Mouse (Mus musculus) heart, postnatal 4 days (tissue): ENCODE data around the gene Pml. TPM values are rescaled to one million over a fixed set of nuclear protein-coding genes. Genes with fewer than 3 reads are reported as not detected.
A peak's percentile ranks its signal among the peaks of the same experiment; 100 is the strongest.

Source experiments
- DNase-seq: peaks from one replicate; pipeline ENCODE4 v3.0.0; 2021
- total RNA-seq, 2 experiments: library from RNA; stranded (reverse); gene quantifications; 2 replicates each; pipeline ENCODE4 v1.2.3; 2021

The Pml gene
- total RNA-seq, 2 experiments from 2014 or later: 15.3 to 17.6 TPM

DNA sequence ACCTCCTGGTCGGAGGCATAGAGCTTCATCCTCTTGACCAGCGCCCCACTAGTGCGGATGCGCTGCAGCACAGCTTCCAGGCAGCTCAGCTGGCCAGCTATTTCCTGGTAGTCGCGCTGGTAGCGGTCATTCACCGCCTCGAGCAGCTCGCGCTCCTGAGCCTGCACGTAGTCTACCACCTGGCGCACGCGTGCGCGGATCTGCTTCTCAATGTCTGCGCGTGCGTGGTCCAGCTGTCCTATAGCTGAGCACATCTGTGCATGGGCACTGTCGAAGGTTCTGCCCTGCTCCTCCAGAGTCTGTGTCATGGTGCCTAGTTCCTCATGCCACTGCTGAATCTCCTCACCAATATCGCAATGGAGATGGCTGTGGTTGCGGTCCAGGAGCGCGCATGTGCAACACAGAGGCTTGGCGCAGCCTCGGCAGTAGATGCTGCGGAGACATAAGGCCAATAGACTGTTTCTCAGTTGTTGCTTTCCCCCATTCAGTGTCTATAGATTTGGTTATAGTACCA lies 15.0 kb downstream of the Pml start:
- DNase-seq: no peak

DNA sequence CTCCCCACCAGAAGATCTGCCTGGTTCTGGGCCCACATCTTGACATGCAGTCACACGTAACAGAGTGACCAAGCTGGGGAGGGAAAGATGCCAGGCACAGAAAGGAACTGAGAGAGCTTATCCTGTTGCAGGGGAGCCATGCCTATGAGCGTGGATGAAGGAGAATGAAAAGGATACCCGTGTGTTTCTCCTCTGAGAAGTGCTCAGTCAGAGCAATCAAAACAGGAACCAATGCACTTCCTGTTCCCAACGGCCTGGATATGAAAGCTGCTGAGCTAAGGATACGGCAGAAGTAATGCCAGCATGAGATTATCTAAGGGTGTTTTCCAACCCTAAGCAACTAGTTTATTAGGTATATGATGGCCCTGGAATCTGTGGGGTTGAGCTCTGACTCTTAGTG lies 17.2 kb downstream of the Pml start:
- no peak for DNase-seq

DNA sequence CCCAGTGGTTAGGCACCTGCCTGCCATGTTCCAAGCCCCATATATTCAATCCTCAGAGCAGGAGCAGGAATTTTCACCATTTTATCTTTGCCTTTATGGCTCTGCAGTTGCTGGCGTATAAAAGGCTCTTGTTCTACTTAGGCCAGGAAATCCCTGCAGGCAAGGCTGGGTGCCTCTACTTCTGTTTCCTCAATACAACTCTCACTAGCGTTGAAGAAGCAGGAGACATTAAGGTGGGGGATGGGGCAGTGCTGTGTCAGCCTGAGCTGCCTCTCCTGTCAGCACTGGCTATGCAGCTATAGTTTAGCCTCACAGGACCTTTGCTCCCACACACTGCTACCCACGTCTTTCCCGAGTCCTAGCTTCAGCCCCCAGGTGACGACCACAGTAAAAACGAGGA lies 17.8 kb downstream of the Pml start:
- DNase-seq: no peak

GRCm38 (mm10) chr9:58228777-58229466 lies 20.7 kb downstream of the Pml start:
- DNase-seq: no peak

DNA sequence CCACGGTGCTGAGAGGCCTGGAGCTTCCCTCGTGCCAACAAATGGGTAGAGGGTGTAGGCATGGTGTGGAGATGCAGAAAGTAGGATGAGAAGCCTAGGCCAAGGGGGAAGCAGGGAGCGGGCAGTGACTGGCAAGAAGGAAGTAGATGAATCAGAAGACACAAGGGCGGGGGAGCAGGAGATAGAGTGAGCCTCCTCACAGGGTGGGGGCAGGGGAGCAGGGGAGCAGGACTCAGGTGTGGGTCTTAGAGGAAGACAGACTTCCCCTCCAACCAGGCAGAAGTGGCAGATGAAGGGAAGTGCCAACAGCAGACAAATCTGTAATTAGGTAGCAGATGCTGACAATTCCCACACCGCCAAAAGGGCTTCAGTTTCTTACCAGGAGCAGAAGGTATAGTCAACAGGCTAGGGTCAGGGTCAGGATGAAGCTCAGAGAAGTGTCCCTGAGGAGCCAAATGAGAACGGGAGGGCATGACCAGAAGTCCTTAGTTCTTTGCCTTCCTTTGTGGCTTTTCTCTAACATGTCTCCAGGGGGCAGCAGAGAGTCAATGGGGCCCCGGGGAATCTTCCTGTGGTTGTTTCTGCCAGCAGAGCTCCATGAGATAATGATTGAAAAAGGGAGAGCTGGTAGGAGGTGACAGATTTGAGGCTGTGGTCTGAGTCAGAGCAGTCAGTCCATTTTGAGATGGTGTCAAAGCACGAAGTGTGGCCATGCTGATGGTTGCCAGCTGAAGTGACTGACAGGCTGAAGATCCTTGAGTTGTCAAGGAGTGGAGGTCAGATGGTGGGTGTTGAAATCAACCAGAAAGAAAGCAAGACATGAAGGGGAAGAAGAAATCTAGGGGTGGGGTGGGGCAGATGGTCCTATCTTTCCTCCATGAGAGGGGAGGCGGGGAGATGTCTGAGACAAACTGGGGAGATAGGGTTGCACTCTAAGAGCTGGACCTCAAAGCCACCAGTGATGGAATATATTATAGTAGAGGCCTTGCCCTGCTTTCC lies 23.4 kb downstream of the Pml start:
- DNase-seq: peak; percentile 71

DNA sequence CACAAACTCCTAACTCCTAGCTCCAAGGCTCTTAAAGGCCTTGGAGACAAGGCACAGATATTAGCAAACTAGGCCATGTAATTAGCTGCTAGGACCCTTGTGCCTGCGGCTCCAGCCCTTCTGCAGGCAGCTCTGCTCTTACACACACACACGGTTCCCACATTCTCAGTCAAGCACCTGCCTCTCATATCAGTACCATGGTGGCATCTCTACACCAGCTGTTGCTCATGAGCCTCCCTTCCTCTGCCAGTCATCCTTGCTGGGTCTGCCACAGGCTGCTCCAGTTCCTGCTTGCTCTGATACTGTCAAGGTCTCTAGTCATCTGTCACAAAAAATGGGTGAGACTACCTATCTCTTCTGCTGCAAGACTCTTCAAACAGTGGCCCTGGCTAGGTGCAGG lies 25.2 kb downstream of the Pml start:
- no peak for DNase-seq

- DNase-seq: peak; percentile 61
These were observed 29.2 kb downstream of the Pml start for GRCm38 (mm10) chr9:58220218-58220903.

- no peak for DNase-seq
These were observed 31.0 kb downstream of the Pml start for GRCm38 (mm10) chr9:58218539-58218938.

DNA sequence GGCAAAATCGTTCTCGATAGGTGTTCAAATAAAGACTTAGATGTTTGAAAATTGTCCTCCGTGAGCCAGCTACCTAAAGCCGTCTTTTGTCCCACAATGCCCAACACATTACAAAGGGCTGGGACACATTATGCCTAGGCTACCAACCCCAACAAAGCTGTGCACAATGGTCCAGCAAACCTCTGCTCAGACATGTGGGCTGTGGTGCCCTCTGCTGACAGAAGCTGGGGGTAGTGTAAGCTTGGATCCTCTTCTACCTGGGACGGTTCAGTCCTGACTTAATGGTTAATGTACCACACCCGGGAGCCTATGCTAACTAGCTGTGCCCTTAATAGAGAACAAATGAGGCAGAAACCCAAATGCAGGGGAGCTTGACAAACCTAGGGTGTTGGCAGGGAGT lies 33.2 kb downstream of the Pml start:
- peak; percentile 58 for DNase-seq

GRCm38 (mm10) chr9:58214519-58215180 lies 34.9 kb downstream of the Pml start:
- DNase-seq: no peak

DNA sequence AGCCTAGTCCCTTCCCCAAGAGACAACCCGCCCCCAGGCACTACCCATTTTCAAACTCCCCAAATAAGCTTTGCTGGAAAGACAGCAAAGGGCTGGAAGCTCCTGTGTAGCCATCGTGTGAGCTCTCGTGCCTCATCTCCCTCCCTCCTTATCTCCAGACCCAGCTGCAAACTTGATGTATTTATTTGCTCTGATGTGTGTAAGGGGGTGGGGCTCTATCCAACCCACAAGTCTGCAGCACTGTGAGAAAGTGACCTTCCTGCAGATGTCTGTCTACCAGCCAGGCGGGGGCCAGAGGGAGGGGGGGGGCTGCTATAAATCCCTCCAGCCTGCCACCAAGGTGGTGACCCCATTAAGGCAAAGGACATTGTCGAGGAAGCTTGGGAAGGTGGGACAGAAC lies 35.7 kb downstream of the Pml start:
- DNase-seq: no peak

DNA sequence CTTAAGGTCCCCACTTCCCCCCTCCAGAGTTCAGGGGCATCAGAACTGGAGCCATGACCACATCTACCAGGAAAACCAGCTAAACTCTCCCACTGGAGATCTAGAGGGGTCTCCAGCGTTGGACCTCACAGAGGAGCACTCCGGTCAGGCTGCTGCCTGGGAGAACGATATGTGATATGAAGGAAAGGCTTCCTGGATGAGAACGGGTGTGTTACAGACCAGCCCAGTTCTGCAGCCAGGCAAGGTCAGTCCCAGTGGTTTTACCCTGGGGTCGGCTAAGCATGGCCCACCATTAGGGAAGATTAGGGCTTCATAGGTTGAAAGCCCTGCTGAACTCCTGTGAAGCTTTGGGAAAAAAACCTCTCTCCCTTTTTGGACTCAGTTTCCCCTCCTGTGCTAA lies 36.2 kb downstream of the Pml start:
- DNase-seq: no peak

GRCm38 (mm10) chr9:58210304-58210627 lies 39.3 kb downstream of the Pml start:
- no peak for DNase-seq

DNA sequence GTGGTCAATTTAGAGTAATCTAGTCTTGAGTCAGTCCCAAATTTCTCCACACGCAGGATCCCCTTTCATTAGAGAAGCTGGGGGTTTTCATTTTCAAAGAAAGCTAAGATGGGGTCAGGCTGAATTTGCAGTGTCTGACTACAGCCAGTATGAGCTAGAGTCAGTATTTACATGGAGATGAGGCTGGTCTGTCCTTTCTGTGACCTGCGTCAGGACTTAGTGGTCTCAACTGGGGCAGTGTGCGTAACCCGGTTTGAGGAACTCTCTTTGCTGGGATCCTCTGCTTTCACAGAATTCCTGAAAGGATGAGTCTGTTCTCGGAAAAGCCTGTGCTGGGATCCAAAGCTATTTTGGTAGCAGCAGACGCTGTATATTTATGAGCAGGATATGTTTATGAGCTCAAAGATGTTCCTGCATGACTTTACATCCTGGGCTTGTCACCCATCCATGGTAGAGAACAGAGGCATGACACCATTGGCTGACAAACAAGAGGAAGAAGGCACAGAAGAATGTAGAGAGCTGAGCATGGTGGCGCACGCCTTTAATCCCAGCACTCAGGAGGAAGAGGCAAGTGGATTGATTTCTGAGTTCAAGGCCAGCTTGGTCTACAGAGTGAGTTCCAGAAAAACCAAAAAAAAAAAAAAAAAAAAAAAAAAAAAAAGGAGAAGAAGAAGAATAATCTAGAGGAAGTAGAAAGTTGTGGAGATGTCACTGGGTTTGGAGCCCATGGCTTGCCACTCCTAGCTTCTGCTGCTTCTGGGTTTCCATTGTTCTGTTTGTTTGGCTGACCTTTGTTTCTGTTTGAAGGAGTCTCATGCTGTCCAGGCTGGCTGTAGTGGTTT lies 39.9 kb downstream of the Pml start:
- no peak for DNase-seq

- DNase-seq: no peak
These were observed 43.6 kb downstream of the Pml start for GRCm38 (mm10) chr9:58206013-58206412.

GRCm38 (mm10) chr9:58204448-58205000 lies 45.1 kb downstream of the Pml start:
- peak; percentile 97 for DNase-seq

DNA sequence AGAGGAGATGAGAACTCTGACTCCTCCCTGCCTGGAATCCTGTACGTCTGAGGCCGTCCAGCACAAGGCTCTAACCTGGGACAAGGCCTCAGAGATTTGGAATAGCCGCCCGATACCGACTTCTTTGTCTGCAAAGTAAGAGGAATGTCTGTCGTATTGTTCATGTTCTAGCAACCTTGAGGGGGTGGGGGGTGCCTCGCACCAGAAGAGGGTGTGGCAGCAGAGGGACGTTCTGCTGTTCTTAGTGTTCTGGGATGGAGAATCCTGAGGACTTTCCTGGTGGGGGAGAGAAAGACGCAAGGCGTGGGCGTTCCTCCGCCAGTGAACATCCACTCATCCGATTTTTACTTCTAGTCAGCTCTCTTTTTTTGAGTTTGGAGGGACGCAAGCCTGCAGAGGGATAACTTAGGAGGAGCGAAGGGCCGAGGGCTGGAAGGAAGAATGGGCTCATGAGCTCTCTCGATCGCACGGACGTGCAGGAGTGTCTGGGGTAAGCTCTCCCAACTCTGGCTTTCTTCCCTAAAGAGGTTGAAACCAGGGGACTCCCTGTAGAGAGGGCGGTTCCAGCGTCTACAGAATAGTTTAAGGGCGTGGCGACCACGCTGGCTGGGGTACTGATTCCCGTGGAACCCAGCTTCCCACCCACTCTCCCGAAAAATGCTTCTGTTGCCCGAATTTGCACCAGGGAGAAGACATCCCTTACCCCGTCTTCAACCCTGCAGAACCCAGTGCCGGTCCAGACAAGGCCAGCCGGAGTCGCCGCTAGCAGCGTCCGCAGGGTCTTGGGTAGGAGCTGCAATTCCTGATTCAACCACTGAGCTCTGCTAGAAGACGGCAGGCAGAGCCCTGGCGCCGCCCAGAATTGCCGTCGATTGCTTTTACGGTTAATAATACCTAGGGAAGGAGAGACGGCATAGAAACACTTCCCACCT lies 45.8 kb downstream of the Pml start, which contains the start of the genes Islr and Islr2:
Islr (minus strand) TSS at position 791 of the 932 bp plus-strand sequence.
Islr2 (minus strand) TSS at position 804 of the 932 bp plus-strand sequence.
- DNase-seq: peak; percentile 80

DNA sequence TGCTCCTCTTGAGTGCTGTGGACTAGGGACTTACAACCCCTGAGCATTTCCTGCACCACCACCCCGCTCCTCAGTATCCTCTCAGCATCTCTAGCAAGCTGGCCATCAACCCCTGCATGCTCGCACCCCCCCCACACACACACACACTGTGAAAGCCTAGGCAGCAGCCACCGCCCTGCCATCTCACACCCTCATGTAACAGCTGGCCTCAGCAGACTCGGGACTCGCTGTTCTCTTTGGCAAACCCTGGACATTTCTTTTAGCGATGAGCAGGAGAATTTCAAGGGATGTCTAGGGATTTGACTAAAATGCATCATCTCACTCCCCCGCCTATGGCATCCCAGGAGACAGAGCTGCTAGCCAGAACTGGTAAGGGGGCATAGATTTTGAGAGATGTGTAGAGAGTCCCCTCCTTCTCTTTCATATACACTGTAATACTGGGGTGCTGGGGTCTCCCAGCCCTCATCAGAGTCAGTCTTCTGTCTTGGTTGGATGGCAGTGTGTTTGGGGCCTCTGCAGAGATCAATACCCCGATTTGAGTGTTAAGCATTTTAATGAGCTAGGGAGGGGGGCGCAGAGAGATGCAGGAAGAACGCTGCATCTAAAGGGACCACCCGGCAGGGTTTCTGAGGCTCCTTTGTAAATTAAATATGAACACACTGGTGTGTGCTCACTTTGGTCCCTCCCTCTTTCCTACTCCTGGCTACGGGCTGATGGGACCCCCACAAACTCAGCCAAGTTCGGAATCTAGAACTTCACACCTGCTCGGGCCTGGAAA lies 46.7 kb downstream of the Pml start:
- no peak for DNase-seq
